Mouse (Mus musculus): ENCODE measurements around the gene Nova1. TPM values are rescaled to one million over a fixed set of nuclear protein-coding genes. Genes with fewer than 3 reads are reported as not detected.

Nova1 gene
- polyA plus RNA-seq, 1 experiment from 2014 or later, result 1.5 TPM

GRCm38 (mm10) chr12:46782301-46783280 is 36.1 kb downstream of the Nova1 start:
- Histone ChIP-seq H3K4me3 (ENCODE audit: low read depth, low read length) (no peak overlapping the region), H3K36me3 (ENCODE audit: control insufficient read depth, insufficient read depth, low read length) (no peaks in the 10 kb centered on the region), H3K27ac (ENCODE audit: low read depth) (no peak overlapping the region), H3K4me1 (replicated peaks; ENCODE audit: control insufficient read depth, insufficient read depth, low read length) (no peaks in the 10 kb centered on the region), H3K9me3 (ENCODE audit: control insufficient read depth, low read length) (no peaks in the 10 kb centered on the region), H3K4me2 (ENCODE audit: low read length) (no peak overlapping the region), H3K9ac (ENCODE audit: low read length) (no peak overlapping the region), H3K27me3 (replicated peaks; ENCODE audit: control insufficient read depth, insufficient read depth, low read length) (no peaks in the 10 kb centered on the region)
- no peak for ATAC-seq (replicated peaks; ENCODE audit: low FRiP score, low TSS enrichment, low read depth)
- 67% methylated on average over 8 of the region's 8 CpGs for WGBS
- DNase-seq (ENCODE audit: low spot score), result no peak

- no peaks in the 10 kb centered on the region for H3K36me3 ChIP-seq (ENCODE audit: control insufficient read depth, insufficient read depth, low read length)
- H3K9ac ChIP-seq (ENCODE audit: low read length), result no peak overlapping the region
- H3K9me3 ChIP-seq (ENCODE audit: control insufficient read depth, low read length), result no peaks in the 10 kb centered on the region
- H3K4me3 ChIP-seq (ENCODE audit: low read depth, low read length), result no peak overlapping the region
- H3K27me3 ChIP-seq (replicated peaks; ENCODE audit: control insufficient read depth, insufficient read depth, low read length), result no peaks in the 10 kb centered on the region
- H3K4me1 ChIP-seq (replicated peaks; ENCODE audit: control insufficient read depth, insufficient read depth, low read length), result no peaks in the 10 kb centered on the region
- DNase-seq (ENCODE audit: low spot score) (no peak), ATAC-seq (replicated peaks; ENCODE audit: low FRiP score, low TSS enrichment, low read depth) (no peak)
- H3K27ac ChIP-seq (ENCODE audit: low read depth), result no peak overlapping the region
- no peak overlapping the region for H3K4me2 ChIP-seq (ENCODE audit: low read length)
Measured at GRCm38 (mm10) chr12:46781481-46781880, 37.2 kb downstream of the Nova1 start.

GRCm38 (mm10) chr12:46780983-46781382 is 37.7 kb downstream of the Nova1 start:
- DNase-seq (ENCODE audit: low spot score) (no peak), ATAC-seq (replicated peaks; ENCODE audit: low FRiP score, low TSS enrichment, low read depth) (no peak)
- Histone ChIP-seq H3K27me3 (replicated peaks; ENCODE audit: control insufficient read depth, insufficient read depth, low read length) (no peaks in the 10 kb centered on the region), H3K36me3 (ENCODE audit: control insufficient read depth, insufficient read depth, low read length) (no peaks in the 10 kb centered on the region), H3K27ac (ENCODE audit: low read depth) (no peak overlapping the region), H3K4me3 (ENCODE audit: low read depth, low read length) (no peak overlapping the region), H3K4me1 (replicated peaks; ENCODE audit: control insufficient read depth, insufficient read depth, low read length) (no peaks in the 10 kb centered on the region), H3K9me3 (ENCODE audit: control insufficient read depth, low read length) (no peaks in the 10 kb centered on the region), H3K4me2 (ENCODE audit: low read length) (no peak overlapping the region), H3K9ac (ENCODE audit: low read length) (no peak overlapping the region)
- WGBS, result 48% methylated on average over 2 of the region's 2 CpGs

- 74% methylated on average over 7 of the region's 7 CpGs for WGBS
- no peak for DNase-seq (ENCODE audit: low spot score)
- H3K27ac ChIP-seq (ENCODE audit: low read depth), result no peak overlapping the region
- no peaks in the 10 kb centered on the region for H3K4me1 ChIP-seq (replicated peaks; ENCODE audit: control insufficient read depth, insufficient read depth, low read length)
- no peaks in the 10 kb centered on the region for H3K27me3 ChIP-seq (replicated peaks; ENCODE audit: control insufficient read depth, insufficient read depth, low read length)
- no peak overlapping the region for H3K4me3 ChIP-seq (ENCODE audit: low read depth, low read length)
- H3K9me3 ChIP-seq (ENCODE audit: control insufficient read depth, low read length), result no peaks in the 10 kb centered on the region
- H3K4me2 ChIP-seq (ENCODE audit: low read length), result no peak overlapping the region
- no peaks in the 10 kb centered on the region for H3K36me3 ChIP-seq (ENCODE audit: control insufficient read depth, insufficient read depth, low read length)
- ATAC-seq (replicated peaks; ENCODE audit: low FRiP score, low TSS enrichment, low read depth), result no peak
- no peak overlapping the region for H3K9ac ChIP-seq (ENCODE audit: low read length)
Measured at GRCm38 (mm10) chr12:46759450-46759849, 59.3 kb downstream of the Nova1 start.

- Histone ChIP-seq H3K4me3 (ENCODE audit: low read depth, low read length) (no peak overlapping the region), H3K27ac (ENCODE audit: low read depth) (no peak overlapping the region), H3K36me3 (ENCODE audit: control insufficient read depth, insufficient read depth, low read length) (no peaks in the 10 kb centered on the region), H3K27me3 (replicated peaks; ENCODE audit: control insufficient read depth, insufficient read depth, low read length) (no peaks in the 10 kb centered on the region), H3K4me2 (ENCODE audit: low read length) (no peak overlapping the region), H3K9ac (ENCODE audit: low read length) (no peak overlapping the region), H3K9me3 (ENCODE audit: control insufficient read depth, low read length) (no peaks in the 10 kb centered on the region), H3K4me1 (replicated peaks; ENCODE audit: control insufficient read depth, insufficient read depth, low read length) (no peaks in the 10 kb centered on the region)
- 71% methylated on average over 4 of the region's 4 CpGs for WGBS
- DNase-seq (ENCODE audit: low spot score) (no peak), ATAC-seq (replicated peaks; ENCODE audit: low FRiP score, low TSS enrichment, low read depth) (no peak)
Measured at GRCm38 (mm10) chr12:46754325-46754848, 64.3 kb downstream of the Nova1 start.

- WGBS, result 82% methylated on average over 3 of the region's 3 CpGs
Measured at GRCm38 (mm10) chr12:46753096-46753495, 65.6 kb downstream of the Nova1 start.

GRCm38 (mm10) chr12:46733261-46733660 is 85.5 kb downstream of the Nova1 start:
- Histone ChIP-seq H3K4me2 (ENCODE audit: low read length) (no peak overlapping the region), H3K27me3 (replicated peaks; ENCODE audit: control insufficient read depth, insufficient read depth, low read length) (no peaks in the 10 kb centered on the region), H3K4me3 (ENCODE audit: low read depth, low read length) (no peak overlapping the region), H3K27ac (ENCODE audit: low read depth) (no peak overlapping the region), H3K9me3 (ENCODE audit: control insufficient read depth, low read length) (no peaks in the 10 kb centered on the region), H3K36me3 (ENCODE audit: control insufficient read depth, insufficient read depth, low read length) (no peaks in the 10 kb centered on the region), H3K9ac (ENCODE audit: low read length) (no peak overlapping the region), H3K4me1 (replicated peaks; ENCODE audit: control insufficient read depth, insufficient read depth, low read length) (no peaks in the 10 kb centered on the region)
- ATAC-seq (replicated peaks; ENCODE audit: low FRiP score, low TSS enrichment, low read depth), result no peak
- DNase-seq (ENCODE audit: low spot score), result no peak

More at GRCm38 (mm10) chr12:46753096-46753495, 65.6 kb downstream of the Nova1 start:
- Histone ChIP-seq H3K9me3 (ENCODE audit: control insufficient read depth, low read length) (no peaks in the 10 kb centered on the region), H3K4me1 (replicated peaks; ENCODE audit: control insufficient read depth, insufficient read depth, low read length) (no peaks in the 10 kb centered on the region), H3K4me2 (ENCODE audit: low read length) (no peak overlapping the region), H3K9ac (ENCODE audit: low read length) (no peak overlapping the region), H3K27ac (ENCODE audit: low read depth) (no peak overlapping the region), H3K27me3 (replicated peaks; ENCODE audit: control insufficient read depth, insufficient read depth, low read length) (no peaks in the 10 kb centered on the region), H3K36me3 (ENCODE audit: control insufficient read depth, insufficient read depth, low read length) (no peaks in the 10 kb centered on the region), H3K4me3 (ENCODE audit: low read depth, low read length) (no peak overlapping the region)
- DNase-seq (ENCODE audit: low spot score) (no peak), ATAC-seq (replicated peaks; ENCODE audit: low FRiP score, low TSS enrichment, low read depth) (no peak)

GRCm38 (mm10) chr12:46731943-46732342 is 86.8 kb downstream of the Nova1 start:
- 91% methylated on average over 1 of the region's 1 CpGs for WGBS
- no peaks in the 10 kb centered on the region for H3K9me3 ChIP-seq (ENCODE audit: control insufficient read depth, low read length)
- no peak overlapping the region for H3K4me3 ChIP-seq (ENCODE audit: low read depth, low read length)
- no peak overlapping the region for H3K4me2 ChIP-seq (ENCODE audit: low read length)
- ATAC-seq (replicated peaks; ENCODE audit: low FRiP score, low TSS enrichment, low read depth) (no peak), DNase-seq (ENCODE audit: low spot score) (no peak)
- no peak overlapping the region for H3K27ac ChIP-seq (ENCODE audit: low read depth)
- no peaks in the 10 kb centered on the region for H3K4me1 ChIP-seq (replicated peaks; ENCODE audit: control insufficient read depth, insufficient read depth, low read length)
- H3K27me3 ChIP-seq (replicated peaks; ENCODE audit: control insufficient read depth, insufficient read depth, low read length), result no peaks in the 10 kb centered on the region
- no peak overlapping the region for H3K9ac ChIP-seq (ENCODE audit: low read length)
- no peaks in the 10 kb centered on the region for H3K36me3 ChIP-seq (ENCODE audit: control insufficient read depth, insufficient read depth, low read length)

- no peak for DNase-seq (ENCODE audit: low spot score)
Measured at GRCm38 (mm10) chr12:46721914-46722313, 96.8 kb downstream of the Nova1 start.

More at GRCm38 (mm10) chr12:46721914-46722313, 96.8 kb downstream of the Nova1 start:
- Histone ChIP-seq H3K27ac (ENCODE audit: low read depth) (no peak overlapping the region), H3K4me3 (ENCODE audit: low read depth, low read length) (no peak overlapping the region), H3K4me1 (replicated peaks; ENCODE audit: control insufficient read depth, insufficient read depth, low read length) (no peaks in the 10 kb centered on the region), H3K4me2 (ENCODE audit: low read length) (no peak overlapping the region), H3K9me3 (ENCODE audit: control insufficient read depth, low read length) (no peaks in the 10 kb centered on the region), H3K27me3 (replicated peaks; ENCODE audit: control insufficient read depth, insufficient read depth, low read length) (no peaks in the 10 kb centered on the region), H3K36me3 (ENCODE audit: control insufficient read depth, insufficient read depth, low read length) (no peaks in the 10 kb centered on the region), H3K9ac (ENCODE audit: low read length) (no peak overlapping the region)
- WGBS, result 49% methylated on average over 8 of the region's 8 CpGs
- no peak for ATAC-seq (replicated peaks; ENCODE audit: low FRiP score, low TSS enrichment, low read depth)

Measured in intestine, embryonic 14.5 days (tissue).